Mouse (Mus musculus): Measurements from ENCODE around the gene Sult1e1. TPM values are rescaled to one million over a fixed set of nuclear protein-coding genes. Genes with fewer than 3 reads are reported as not detected.

Sult1e1 gene
- polyA plus RNA-seq (2012), result not detected in 2 replicates

- Histone ChIP-seq H3K9me3 (ENCODE audit: control insufficient read depth, low read length) (no peaks in the 10 kb centered on the region), H3K4me3 (replicated peaks) (no peak within 1 kb of the TSS), H3K36me3 (ENCODE audit: control insufficient read depth) (no peaks in the 10 kb centered on the region), H3K27me3 (ENCODE audit: control insufficient read depth) (no peaks in the 10 kb centered on the region), H3K4me1 (ENCODE audit: control insufficient read depth) (no peaks in the 10 kb centered on the region)
- TF ChIP-seq TAL1 (IDR thresholded peaks at IDR 0.05; ENCODE audit: low read length) (no peak), GATA1 (IDR thresholded peaks at IDR 0.05; ENCODE audit: low read length) (no peak)
These were observed at the start of gene Sult1e1 for GRCm38 (mm10) chr5:87591494-87591893. TSS of gene Sult1e1 (minus strand) at chr5:87591594.

GRCm38 (mm10) chr5:87622681-87623080, 31.3 kb upstream of the Sult1e1 start:
- TF ChIP-seq GATA1 (IDR thresholded peaks at IDR 0.05; ENCODE audit: low read length) (no peak), TAL1 (IDR thresholded peaks at IDR 0.05; ENCODE audit: low read length) (no peak)
- no peaks in the 10 kb centered on the region; the same call in 1 of the 2 replicates for H3K9me3 ChIP-seq (ENCODE audit: control insufficient read depth, low read length)
- no peaks in the 10 kb centered on the region for H3K27me3 ChIP-seq (ENCODE audit: control insufficient read depth)

GRCm38 (mm10) chr5:87615128-87615390, 23.7 kb upstream of the Sult1e1 start:
- no peaks in the 10 kb centered on the region for H3K27me3 ChIP-seq (ENCODE audit: control insufficient read depth)
- H3K9me3 ChIP-seq (ENCODE audit: control insufficient read depth, low read length), result no peaks in the 10 kb centered on the region; the same call in 1 of the 2 replicates
- no peak overlapping the region for H3K4me3 ChIP-seq (replicated peaks)
- no peaks in the 10 kb centered on the region for H3K4me1 ChIP-seq (ENCODE audit: control insufficient read depth)
- H3K36me3 ChIP-seq (ENCODE audit: control insufficient read depth), result no peaks in the 10 kb centered on the region
- TF ChIP-seq TAL1 (IDR thresholded peaks at IDR 0.05; ENCODE audit: low read length) (no peak), GATA1 (IDR thresholded peaks at IDR 0.05; ENCODE audit: low read length) (no peak)

More at GRCm38 (mm10) chr5:87622681-87623080, 31.3 kb upstream of the Sult1e1 start:
- Histone ChIP-seq H3K4me3 (replicated peaks) (no peak overlapping the region), H3K4me1 (ENCODE audit: control insufficient read depth) (no peaks in the 10 kb centered on the region), H3K36me3 (ENCODE audit: control insufficient read depth) (no peaks in the 10 kb centered on the region)

- Histone ChIP-seq H3K4me3 (replicated peaks) (no peak overlapping the region), H3K36me3 (ENCODE audit: control insufficient read depth) (no peaks in the 10 kb centered on the region), H3K27me3 (ENCODE audit: control insufficient read depth) (no peaks in the 10 kb centered on the region), H3K4me1 (ENCODE audit: control insufficient read depth) (no peaks in the 10 kb centered on the region), H3K9me3 (ENCODE audit: control insufficient read depth, low read length) (no peaks in the 10 kb centered on the region)
- TF ChIP-seq GATA1 (IDR thresholded peaks at IDR 0.05; ENCODE audit: low read length) (no peak), TAL1 (IDR thresholded peaks at IDR 0.05; ENCODE audit: low read length) (no peak)
These were observed 23.2 kb upstream of the Sult1e1 start for GRCm38 (mm10) chr5:87614364-87615127.

GRCm38 (mm10) chr5:87601018-87601417, 9.6 kb upstream of the Sult1e1 start:
- Histone ChIP-seq H3K27me3 (ENCODE audit: control insufficient read depth) (no peaks in the 10 kb centered on the region), H3K4me3 (replicated peaks) (no peak overlapping the region), H3K36me3 (ENCODE audit: control insufficient read depth) (no peaks in the 10 kb centered on the region), H3K9me3 (ENCODE audit: control insufficient read depth, low read length) (no peaks in the 10 kb centered on the region; the same call in 1 of the 2 replicates), H3K4me1 (ENCODE audit: control insufficient read depth) (no peaks in the 10 kb centered on the region)
- TF ChIP-seq GATA1 (IDR thresholded peaks at IDR 0.05; ENCODE audit: low read length) (no peak), TAL1 (IDR thresholded peaks at IDR 0.05; ENCODE audit: low read length) (no peak)

- TF ChIP-seq GATA1 (IDR thresholded peaks at IDR 0.05; ENCODE audit: low read length) (no peak), TAL1 (IDR thresholded peaks at IDR 0.05; ENCODE audit: low read length) (no peak)
- Histone ChIP-seq H3K27me3 (ENCODE audit: control insufficient read depth) (no peaks in the 10 kb centered on the region), H3K9me3 (ENCODE audit: control insufficient read depth, low read length) (no peaks in the 10 kb centered on the region; the same call in 1 of the 2 replicates), H3K4me1 (ENCODE audit: control insufficient read depth) (no peaks in the 10 kb centered on the region), H3K4me3 (replicated peaks) (no peak overlapping the region), H3K36me3 (ENCODE audit: control insufficient read depth) (no peaks in the 10 kb centered on the region)
These were observed 6.5 kb upstream of the Sult1e1 start for GRCm38 (mm10) chr5:87597891-87598290.

GRCm38 (mm10) chr5:87589916-87590315, 1.5 kb downstream of the Sult1e1 start:
- Histone ChIP-seq H3K9me3 (ENCODE audit: control insufficient read depth, low read length) (no peaks in the 10 kb centered on the region), H3K4me3 (replicated peaks) (no peak overlapping the region), H3K4me1 (ENCODE audit: control insufficient read depth) (no peaks in the 10 kb centered on the region), H3K36me3 (ENCODE audit: control insufficient read depth) (no peaks in the 10 kb centered on the region), H3K27me3 (ENCODE audit: control insufficient read depth) (no peaks in the 10 kb centered on the region)
- no peak for TF ChIP-seq TAL1 (IDR thresholded peaks at IDR 0.05; ENCODE audit: low read length)
- no peak for TF ChIP-seq GATA1 (IDR thresholded peaks at IDR 0.05; ENCODE audit: low read length)

- no peak overlapping the region for H3K4me3 ChIP-seq (replicated peaks)
- no peaks in the 10 kb centered on the region for H3K4me1 ChIP-seq (ENCODE audit: control insufficient read depth)
- H3K9me3 ChIP-seq (ENCODE audit: control insufficient read depth, low read length), result no peaks in the 10 kb centered on the region
- H3K27me3 ChIP-seq (ENCODE audit: control insufficient read depth), result no peaks in the 10 kb centered on the region
- H3K36me3 ChIP-seq (ENCODE audit: control insufficient read depth), result no peaks in the 10 kb centered on the region
- TF ChIP-seq GATA1 (IDR thresholded peaks at IDR 0.05; ENCODE audit: low read length) (no peak), TAL1 (IDR thresholded peaks at IDR 0.05; ENCODE audit: low read length) (no peak)
These were observed 11.0 kb downstream of the Sult1e1 start for GRCm38 (mm10) chr5:87580389-87580788.

- no peaks in the 10 kb centered on the region for H3K4me1 ChIP-seq (ENCODE audit: control insufficient read depth)
- no peaks in the 10 kb centered on the region for H3K36me3 ChIP-seq (ENCODE audit: control insufficient read depth)
- H3K9me3 ChIP-seq (ENCODE audit: control insufficient read depth, low read length), result no peaks in the 10 kb centered on the region
- TF ChIP-seq TAL1 (IDR thresholded peaks at IDR 0.05; ENCODE audit: low read length) (no peak), GATA1 (IDR thresholded peaks at IDR 0.05; ENCODE audit: low read length) (no peak)
- H3K4me3 ChIP-seq (replicated peaks), result no peak overlapping the region
- H3K27me3 ChIP-seq (ENCODE audit: control insufficient read depth), result no peaks in the 10 kb centered on the region
These were observed 17.2 kb downstream of the Sult1e1 start for GRCm38 (mm10) chr5:87574174-87574573.
